Mouse (Mus musculus): ENCODE results near the gene Gns.

Gns gene

DNA sequence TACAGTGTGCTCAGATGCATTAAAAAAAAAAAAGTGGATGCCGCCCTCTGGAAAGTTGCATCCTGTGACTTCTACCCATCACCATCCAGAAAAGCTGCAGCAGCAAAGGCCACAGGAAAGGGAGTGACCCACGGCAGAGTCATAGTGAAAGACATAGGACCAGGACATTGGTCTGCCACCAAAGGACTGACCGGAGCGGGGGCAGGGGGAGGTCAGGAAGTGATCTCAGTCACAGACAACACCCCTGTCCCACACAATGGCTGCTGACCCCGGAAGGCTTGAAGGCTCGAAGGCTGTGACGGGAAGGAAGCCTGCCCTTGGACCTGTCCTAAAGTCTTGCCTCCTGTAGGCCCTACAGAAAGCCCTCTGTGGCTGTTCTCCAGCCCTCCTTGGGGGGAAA lies 36.1 kb downstream of the Gns start:
- no peak for DNase-seq (ENCODE audit: low spot score in 2 of 2)

DNA sequence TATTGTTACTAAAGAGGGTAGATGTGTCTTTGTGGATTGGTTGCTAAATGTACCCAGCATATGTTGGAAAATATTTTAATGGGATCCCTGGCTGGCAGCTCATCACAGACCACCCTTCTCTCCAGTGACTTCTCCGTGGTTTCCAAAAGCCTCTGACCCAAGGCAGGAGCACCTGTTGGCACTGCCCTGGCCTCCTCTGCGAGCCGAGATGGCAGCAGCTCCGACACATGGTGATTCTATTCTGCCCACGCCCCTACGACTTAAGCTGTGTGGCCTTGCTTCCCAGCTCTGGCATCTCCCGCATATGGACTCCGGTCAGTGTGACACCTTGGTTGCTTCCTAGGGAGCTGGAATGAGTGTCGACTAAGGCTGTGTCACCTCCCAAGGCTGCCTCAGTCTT lies 38.2 kb downstream of the Gns start:
- no peak for DNase-seq (ENCODE audit: low spot score in 2 of 2)

DNA sequence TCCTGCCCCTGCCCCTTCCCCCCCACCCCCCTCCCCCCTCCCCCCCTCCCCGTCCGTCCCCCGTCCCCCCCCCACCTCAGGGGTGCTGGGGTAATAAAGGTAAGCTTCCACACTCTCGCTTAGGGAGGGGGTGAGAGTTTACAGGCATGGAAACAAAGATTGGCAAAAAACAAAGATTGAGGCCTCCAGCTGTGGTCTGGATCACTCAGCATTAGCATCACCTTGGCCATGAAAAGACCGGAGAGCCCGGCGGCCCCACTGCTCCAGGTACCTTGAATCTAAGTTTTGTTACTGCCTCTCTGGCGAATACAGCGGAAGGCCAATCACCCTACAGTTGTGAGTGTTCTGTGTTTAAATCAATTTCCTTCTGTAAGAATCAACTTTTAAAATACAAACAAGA lies 39.1 kb downstream of the Gns start:
- no peak for DNase-seq (ENCODE audit: low spot score in 2 of 2)

DNA sequence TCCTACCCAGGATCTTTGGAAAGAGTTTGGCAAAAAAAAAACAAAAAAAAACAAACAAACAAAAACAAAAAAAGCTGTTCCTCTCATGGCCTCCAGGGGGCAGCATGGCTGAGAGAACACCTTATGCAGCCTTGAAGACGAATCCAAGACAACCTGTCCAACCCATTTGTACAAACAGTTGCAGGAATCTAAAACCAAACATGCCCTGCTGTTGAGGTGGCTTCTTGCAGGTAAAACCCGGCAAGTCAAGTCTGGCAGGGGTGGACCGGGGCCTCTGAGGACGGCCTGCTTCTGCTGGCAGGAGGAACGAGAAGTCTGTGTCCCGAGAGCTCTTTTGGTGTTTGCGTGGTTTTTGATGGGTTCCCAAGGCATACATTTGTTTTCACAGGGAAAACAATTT lies 44.8 kb downstream of the Gns start:
- DNase-seq (ENCODE audit: low spot score in 2 of 2), result no peak

DNA sequence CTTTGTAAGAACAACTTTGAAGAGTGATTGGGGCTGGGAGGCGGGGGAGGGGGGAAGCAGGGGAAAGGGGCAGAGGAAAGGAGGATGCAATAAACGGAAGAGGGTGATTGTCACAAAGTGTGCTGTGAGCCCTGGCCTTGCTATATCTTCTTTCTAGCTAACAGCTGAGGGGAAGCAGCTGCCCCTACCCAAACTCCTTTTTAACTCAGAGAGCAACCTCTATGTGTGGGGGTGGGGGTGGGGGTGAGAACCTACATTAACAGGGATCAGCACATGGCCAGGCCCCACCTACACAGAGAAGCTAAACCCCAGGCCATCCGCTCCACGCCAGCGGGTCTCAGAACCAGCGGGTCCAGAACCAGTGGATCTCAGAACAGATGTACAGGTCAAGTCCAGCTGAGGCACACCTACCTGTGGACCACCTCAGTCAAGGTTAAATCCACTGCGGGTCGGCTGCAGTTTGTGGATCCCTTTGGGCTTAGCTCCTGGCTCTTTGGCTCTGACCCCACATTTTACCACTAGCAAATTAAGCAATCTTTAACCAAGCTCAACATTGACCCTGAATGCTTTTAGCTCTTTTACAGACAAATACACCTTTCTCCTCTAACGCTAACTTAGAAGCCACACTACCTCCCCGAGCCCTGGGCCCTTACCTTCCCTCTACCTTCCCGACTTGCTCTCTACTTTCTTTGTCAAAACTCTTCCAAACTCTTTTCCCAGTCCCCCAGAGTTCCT lies 47.0 kb downstream of the Gns start:
- no peak for DNase-seq (ENCODE audit: low spot score in 2 of 2)

DNA sequence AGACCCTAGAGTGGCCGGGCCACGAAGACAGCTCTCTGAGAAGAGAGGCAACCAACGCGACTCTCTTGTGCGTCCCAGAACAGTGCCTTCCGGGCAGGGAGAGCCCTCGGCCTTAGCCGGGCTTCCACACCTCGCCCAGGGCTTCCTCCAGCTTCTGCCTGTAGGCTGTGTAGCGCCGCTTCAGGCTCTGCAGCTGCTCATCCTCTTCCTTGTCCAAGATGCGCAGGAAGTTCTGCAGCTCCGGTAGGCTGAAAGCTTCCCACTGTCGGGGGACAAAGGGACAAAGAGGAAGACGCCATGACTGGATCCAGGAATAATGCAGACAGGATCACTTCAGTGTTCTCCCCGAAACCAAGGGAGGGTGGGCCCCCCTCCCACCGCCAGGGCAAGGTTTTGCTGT lies 47.9 kb downstream of the Gns start:
- no peak for DNase-seq (ENCODE audit: low spot score in 2 of 2)

DNA sequence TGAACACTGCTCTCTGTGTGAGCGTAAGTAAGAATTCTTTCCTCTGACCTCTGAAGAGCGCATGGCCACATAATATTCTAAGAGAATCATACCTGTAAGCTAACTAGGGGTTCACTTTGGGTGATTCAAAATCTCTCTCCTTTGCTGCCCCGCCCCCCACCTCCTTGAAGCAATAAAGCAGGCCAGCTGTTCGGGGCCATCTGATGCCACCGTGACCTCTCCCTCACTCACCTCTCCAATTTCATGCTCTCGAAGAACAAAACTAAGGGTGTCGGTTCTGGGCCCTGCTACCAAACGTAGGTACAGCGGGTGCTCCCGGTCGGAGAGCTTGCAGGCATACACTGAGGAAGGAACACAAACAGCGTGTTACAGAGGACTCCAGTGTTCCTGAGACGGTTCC lies 49.2 kb downstream of the Gns start:
- DNase-seq (ENCODE audit: low spot score in 2 of 2), result no peak

DNA sequence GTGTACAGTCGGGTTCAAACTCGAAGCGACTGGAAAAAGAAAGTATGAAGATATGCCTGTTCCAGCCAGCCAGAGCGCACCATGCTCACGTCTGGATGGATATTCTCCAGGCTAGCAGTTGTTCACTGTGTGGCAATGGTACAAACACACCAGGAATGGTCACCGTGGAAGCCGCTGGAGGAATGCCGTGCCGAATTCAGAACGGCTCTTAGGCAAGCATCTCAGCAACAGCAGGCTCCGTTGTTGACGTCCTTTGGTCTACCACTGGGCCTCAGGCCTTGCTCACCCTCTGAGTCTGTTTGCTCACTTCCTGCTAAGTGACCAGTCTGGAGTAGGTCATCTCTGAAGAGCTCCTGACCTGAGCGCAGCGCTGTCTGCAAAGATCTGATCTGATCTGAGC lies 53.9 kb downstream of the Gns start:
- no peak for DNase-seq (ENCODE audit: low spot score in 2 of 2)

DNA sequence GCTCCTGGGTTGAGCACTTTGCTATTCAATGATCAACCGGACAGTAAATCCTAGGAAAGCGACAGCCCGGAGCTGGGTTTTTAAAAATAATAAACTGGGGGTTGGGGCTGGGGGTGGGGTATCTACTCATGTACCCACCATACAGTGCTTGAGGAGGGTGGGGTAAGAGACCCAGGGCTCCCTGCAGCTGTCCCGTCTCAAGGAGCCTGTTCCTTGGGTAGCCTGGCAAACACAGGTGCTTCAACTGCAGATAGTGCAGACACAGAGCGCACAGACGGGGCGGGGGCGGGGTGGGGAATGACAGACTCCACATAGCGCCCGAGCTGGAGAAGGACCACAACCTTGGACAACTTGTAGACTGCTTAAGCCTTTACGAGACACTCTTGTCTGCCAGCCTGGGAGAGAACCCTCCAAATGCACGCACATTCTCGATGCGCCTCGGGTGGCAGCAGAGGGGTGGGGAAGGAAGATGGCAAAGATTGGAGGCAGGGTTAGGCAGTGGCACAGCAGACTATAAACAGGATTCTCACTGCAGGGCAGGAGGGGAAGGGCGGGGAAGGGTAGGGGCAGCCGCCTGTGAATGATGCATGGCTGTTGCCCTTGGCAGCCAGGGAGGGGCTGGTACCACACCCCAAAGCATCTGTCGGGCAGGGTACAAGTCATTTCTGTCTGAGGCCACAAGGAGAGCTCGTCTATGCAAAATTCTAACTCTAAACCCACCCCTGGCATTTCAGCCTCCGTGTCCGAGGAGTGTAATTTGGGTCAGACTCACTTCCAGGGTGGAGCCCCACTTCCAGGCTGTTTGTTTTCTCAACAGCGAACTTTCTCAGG lies 55.0 kb downstream of the Gns start:
- no peak for DNase-seq (ENCODE audit: low spot score in 2 of 2)

DNA sequence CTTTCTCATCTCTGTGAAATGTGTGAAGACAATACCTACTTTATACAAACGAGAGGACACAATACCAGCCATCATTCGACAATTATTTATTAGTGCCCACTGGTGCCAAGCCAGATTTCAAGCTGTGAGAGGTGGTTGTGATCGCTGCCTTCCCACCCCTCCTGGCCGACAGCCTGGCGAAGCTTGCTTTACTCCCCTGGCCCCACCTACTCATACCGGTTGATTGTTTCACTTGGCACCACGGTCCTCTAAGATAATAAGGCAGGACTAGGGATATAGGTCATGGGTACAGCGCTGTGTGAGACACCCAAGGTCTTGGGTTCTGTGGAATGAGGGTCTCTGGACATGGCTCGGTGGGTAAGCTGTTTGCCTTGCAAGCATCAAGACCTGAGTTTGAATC lies 56.1 kb downstream of the Gns start:
- DNase-seq (ENCODE audit: low spot score in 2 of 2), result no peak

DNA sequence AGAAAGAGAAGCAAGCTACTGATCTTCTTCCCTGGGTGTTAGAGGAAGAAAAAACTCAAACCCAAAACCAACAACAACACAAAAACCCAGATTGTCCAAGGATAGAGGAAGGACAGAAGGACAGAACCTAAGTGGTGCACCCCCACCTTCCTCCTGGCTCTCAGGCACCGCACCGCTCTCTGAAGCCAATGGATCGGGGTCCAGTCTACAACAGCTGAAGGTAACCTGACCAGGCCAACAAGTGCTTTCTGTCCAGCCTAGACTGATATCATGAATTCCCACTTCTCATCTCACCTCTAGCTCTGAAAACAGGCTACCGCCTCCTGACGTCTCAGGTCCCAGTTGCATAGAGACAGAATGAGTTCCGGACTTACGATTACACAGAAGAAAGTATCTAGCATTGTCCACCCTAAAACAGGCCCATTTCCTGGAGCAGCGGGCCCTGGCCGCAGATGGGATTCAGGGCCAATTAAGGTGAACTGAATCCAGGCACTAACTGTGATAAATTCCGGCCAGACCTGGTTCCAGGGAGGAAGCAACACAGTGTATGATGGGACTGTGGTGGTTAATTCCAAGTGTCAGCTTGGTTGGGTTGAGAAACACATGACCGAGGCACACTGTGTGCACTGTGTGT lies 56.9 kb downstream of the Gns start:
- no peak for DNase-seq (ENCODE audit: low spot score in 2 of 2)

DNA sequence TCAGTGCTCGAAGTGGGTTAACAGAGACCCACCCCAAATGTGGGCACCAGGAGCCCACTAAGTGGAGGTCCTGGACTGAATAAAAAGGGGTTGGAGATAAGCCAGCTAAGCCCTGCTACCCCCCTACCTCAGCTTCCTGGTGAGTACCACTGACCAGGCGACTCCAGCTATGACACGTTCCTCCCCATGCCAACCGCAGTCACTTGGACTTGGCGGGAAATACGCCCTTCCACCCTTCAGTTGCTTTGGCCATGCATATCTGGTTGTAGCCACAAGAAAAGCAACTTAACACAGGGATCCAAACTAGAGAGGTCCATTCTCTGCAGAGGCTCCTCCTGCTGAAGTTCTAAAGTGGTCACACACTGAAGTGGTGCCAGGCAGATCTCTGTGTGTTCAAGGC lies 57.4 kb downstream of the Gns start:
- DNase-seq (ENCODE audit: low spot score in 2 of 2), result no peak

DNA sequence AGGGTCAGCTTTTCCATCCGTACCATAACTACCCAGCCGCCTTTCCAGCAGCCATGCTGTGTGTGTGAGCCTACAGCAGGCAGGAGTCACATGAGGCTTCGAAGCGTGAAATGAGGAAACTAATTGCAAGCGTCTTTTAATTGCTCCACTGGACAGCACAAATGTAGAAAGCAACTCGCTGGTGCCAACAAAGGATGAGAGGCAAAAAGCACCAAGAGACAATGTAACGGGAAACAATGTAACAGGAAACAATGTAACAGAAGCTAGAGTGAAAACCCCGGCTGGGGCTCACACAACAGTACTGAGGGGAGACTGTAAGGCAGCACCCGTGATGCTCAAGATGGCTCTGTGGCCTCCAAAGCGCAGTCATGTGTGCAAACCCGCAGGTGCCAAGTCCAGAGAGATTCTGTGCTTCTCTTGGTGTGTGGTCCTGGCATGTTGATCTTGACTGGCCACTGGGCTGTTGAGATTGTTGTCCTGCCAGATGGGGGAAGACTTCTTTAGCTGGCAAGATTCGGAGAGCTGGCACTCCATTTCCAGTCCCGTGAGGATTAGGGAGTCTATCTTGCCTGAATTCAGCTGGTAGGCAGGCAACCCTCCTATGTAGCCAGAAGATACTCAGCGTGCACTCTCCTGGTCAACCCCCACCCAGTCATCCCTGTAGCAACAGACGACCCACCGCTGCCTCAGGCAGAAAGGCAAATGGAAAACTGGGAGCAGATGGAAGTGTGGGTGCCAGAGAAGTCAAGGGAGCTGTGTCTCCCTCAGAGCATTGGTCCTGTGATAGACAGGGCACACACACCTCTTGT lies 58.9 kb downstream of the Gns start:
- no peak for DNase-seq (ENCODE audit: low spot score in 2 of 2)

DNA sequence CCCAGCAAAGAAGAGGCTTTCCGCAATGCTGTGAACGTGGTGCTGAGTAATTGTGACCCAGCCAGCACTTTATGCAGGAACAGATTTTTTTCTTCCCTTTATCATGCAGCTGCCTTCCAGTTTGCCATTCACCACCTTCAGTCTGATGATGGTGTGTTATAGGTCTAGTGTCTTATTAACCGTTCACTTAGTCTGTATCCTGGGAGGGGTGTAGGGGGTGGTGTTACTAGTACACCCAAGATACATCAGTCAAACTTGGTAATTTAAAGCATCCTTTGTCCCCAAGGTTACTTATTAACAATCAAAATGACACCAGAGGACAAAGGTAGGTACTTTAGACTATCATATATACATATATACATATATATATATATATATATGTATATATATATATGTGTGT lies 59.6 kb downstream of the Gns start:
- no peak for DNase-seq (ENCODE audit: low spot score in 2 of 2)

DNA sequence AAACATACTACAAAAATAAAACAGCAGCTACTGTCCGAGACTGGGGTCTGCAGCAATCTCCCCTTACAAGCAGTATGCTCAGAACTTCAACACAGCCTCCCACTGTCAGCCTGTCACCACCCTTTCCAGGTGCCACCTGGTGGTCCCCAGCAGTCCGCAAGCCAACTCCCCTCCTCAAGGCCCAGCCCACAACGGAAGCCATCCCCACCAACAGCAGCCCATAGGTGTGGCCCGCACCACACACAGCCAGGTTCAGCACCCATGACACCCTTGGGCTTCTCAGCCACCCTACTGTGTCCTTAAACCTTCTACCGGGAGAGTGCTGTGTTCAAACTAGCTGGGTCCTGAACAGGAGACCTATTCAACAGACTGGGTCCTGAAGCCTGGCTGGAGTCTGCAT lies 60.2 kb downstream of the Gns start:
- DNase-seq (ENCODE audit: low spot score in 2 of 2), result no peak

DNA sequence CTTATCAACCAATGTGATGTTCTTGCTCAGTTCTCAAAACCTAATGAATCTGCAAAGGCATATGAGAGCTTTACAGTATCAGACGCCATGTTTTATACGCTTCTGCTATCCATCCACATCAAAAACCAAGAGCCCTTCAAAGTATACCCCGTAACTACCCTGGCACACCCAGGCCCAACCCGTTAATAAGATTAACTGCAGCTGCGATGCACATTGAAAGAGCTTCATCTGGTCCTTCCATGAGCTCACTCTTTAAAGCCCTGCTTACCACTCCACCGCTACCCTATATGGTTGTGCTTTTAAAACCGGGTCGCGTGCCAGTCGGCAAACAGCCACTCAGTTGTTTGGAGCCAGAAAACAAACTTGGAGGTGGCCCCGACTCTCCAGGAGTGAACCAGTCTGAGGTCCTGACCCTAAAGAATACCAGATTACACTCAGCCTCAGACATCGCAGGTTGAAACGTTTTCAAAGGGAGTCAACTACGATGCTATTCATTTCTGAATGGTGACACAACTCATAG lies 60.7 kb downstream of the Gns start:
- no peak for DNase-seq (ENCODE audit: low spot score in 2 of 2)

DNA sequence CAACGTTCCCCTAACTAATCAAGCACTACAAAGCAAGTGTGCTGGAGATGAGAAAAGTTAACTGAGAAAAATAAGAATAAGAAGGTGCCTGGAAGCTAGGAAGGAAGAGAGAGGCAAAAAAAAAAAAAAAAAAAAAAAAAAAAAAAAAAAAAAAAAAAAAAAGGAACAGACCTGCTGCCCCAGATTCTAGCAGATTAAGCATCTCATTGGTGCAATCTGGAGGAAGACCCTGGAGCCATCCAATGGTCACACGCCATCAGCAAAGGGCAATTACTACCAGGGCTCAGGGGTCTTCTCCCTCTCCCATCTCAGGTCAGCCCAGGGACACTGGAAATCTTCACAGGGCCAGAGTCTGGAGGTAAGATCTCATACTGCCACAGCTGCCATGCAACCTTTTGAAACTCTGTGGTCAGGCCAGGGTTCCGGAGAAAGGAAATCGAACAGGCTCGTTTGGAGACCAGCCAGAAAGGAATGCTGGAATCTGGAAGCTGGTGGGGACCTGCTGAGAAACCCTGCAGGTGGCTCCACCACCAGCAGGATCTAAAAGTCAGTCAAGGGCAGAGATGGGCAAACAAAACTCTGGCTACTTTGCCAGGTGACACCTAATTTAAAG lies 61.7 kb downstream of the Gns start:
- DNase-seq (ENCODE audit: low spot score in 2 of 2), result no peak

DNA sequence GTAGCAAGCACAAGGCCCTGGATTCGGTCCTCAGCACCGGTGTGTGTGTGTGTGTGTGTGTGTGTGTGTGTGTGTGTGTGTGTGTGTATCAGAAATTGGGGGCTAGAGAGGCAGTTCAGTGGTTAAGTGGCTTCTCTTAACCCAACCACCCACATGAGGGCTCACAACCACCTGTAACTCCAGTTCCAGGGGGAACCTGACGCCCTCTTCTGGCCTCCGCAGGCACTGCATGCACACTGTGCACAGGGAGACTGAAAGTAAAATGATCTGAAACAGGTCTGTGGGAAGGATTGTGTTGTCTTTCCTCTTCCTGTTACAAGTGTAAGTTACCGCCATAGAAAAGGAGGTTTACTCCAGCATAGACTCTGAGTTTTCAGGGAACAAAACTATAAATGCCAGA lies 62.2 kb downstream of the Gns start:
- DNase-seq (ENCODE audit: low spot score in 2 of 2), result no peak

DNA sequence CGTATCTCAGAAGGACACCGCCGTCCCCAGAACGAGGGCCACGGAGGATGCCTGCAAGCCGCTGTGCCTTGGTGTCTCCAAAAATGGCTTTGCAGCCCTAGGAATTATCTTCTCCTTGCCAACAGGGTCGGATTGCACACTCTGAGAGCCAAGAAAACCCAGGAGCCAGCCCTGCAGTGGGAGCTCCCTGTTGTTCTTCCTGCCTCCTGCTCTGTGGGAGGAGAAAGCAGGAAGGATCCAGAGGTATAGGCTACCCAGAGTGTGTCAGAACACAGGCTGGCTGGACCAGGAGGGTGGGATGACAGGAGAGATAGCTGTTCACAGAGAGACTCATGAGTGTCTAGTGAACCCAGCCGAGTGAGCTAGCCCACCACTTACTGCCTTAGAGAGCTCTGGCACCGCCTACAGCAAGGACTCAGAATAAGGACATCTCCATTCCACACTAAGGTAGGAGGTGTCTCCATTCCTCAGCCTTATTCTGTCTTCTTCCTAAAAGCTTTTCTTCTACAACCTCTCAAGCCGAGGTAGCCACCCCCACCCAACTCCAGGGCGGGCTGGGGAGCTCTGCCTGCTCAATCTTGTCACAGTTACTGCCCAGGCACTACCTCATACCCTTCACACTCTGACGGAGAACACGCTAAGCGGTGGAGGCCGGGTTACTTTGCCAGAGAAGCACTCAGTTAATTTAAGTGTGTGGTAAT lies 63.3 kb downstream of the Gns start:
- no peak for DNase-seq (ENCODE audit: low spot score in 2 of 2)

DNA sequence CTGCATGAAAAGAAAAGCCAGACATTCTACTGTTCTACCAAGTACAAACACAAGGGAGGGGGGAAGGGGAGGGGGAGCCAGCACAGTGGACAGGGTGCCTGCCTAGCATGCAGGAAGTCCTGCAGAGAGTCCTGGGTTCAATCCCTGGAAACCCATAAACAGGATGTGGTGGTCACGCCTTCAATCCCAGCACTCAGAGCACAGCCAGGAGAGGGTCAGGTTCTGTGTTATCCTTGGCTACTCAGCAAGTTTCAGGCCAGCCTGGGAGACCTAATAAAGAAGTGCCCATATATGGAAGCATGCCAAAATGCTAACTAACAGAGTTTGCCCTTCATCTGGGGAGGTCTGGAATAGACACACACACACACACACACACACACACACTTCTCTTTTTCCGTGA lies 64.2 kb downstream of the Gns start:
- no peak for DNase-seq (ENCODE audit: low spot score in 2 of 2)

DNA sequence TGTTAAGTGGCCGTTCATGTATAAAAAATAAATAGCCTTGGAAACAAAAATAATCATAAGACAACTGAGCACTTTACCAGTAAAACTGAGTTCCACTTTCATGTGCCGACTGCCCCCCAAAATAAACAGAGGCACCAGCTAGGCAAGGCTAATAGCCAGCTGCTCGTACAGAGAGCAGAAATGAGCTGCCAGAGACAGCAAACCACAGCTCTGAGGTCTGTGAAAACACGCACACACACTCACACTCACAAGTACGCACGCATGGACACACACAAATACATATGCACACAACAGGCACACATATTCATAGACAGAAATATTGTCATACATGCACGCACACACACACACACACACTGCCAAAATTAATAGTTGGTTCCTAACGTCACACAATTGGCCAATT lies 64.7 kb downstream of the Gns start:
- DNase-seq (ENCODE audit: low spot score in 2 of 2), result no peak

Measured in right cerebral cortex, postnatal 10 days (tissue).